Mouse (Mus musculus): Measurements from ENCODE around the gene Samd4b. TPM values are rescaled to one million over a fixed set of nuclear protein-coding genes. Genes with fewer than 3 reads are reported as not detected.

Gene Samd4b
- 10 to 100 TPM; 25.4 to 29.9 TPM for polyA plus RNA-seq (2017; shearing (Covaris generic))

DNA sequence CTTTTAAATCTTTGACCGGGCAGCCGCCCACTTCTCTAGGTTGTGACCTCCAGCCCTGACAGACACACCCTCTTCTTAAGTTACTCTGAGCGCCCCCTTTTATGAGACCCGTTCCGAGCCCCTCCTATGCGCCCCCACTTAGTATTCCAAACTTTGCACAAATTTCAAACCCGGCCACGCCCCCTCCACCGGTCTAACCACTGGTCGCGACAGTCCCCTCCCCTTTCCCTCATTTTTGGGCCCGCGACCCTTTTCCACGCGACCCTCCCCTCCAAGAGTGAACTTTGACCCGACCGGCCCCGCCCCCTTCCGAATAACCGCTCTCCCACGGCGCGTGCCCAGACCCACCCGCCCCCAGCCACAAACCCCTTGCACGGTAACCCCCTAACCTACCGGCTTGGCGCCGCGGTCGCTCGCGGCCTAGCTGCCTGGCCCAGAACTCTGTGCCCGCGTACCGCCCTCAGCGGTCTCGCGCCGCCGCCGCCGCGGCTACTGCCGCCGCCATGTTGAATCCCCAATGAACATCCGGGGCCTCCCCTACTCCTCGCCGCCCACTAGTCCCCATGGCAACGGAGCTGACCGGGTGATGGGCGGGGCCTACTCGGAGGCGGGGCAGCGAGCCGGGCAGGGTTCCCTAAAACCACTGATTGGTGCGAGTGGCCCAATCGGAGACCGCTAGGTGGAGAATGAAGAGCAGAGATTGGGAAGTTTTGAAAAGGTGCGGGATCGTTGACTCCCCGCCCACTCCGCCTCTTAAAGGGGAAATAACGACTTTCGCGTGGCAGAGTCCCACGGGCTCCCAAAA lies at the start of gene Samd4b, which contains the start of gene Pak4:
TSS of gene Samd4b (minus strand) at position 503 of the 805 bp plus-strand sequence.
TSS of gene Pak4 (minus strand) at position 544 of the 805 bp plus-strand sequence.

DNA sequence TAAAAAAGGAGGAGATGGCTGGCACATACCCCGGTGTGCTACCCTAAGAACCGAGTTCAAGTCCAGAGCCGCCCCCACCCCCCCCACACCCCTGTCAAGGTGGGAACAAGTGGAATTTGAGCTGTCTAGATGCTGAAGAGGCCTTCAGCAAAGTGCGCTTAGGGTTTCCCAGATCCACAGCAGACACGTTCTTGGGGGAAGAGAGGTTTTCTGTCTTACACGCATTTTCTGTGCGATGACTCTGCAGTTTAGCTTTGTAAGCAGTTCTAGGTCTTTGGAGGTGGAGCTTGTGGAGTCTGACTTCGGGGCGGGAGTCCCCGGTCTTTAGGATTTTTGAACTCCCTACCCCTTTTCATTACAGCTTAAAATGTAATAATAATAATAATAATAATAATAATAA lies 33.1 kb upstream of the Samd4b start, which contains the start of gene Acp7:
TSS of gene Acp7 (minus strand) at position 260 of the 400 bp plus-strand sequence.

DNA sequence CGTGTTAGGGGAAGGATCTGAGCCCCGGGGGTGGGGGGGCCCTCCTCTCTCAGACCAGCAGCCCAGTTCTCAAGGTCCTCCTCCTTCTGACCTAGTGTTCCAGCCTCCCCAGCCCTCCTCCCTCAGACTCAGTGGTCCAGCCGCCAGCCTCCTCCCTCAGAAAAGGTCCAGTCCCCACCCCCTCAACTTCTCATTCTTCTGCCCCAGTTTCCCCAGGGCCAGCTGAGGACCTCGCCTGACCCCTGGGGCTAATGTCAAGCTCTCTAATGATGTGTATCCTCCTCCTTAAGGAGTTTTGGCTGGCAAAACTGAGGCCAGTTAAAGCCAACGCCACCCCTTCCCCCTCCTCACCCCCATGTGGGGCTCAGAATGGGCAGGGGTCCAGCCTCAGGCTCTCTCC lies 50.8 kb downstream of the Samd4b start, which contains the start of gene Nccrp1:
TSS of gene Nccrp1 (minus strand) at position 101 of the 400 bp plus-strand sequence.

DNA sequence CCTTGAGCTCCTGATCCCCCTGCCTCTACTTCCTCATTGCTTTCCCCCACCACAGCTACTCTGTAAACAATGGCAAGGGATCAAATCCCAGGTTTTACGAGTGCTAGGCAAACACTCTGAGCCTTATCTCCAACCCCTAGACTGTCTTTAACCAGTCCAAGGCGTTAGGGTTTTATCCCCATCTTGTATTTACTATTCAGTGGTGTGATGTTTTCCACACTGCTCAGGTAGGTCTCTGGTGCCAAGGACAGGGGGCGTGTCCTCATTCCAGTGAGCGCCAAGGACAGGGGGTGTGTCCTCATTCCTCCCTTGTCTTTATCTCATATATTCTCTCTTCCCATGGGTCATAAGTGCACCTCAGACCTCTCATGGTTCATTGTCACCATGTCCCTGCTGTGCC lies 57.4 kb downstream of the Samd4b start, which contains the start of gene Sycn:
TSS of gene Sycn (plus strand) at position 360 of the 400 bp plus-strand sequence.

GRCm38 (mm10) chr7:28522536-28522935 lies 75.4 kb downstream of the Samd4b start, which contains the start of gene Ifnl3:
Gene Ifnl3 (plus strand): TSS chr7:28522836.

GRCm38 (mm10) chr7:28510405-28510974 lies 87.5 kb downstream of the Samd4b start, which contains the start of gene Ifnl2:
Gene Ifnl2 (minus strand): TSS chr7:28510455.

DNA sequence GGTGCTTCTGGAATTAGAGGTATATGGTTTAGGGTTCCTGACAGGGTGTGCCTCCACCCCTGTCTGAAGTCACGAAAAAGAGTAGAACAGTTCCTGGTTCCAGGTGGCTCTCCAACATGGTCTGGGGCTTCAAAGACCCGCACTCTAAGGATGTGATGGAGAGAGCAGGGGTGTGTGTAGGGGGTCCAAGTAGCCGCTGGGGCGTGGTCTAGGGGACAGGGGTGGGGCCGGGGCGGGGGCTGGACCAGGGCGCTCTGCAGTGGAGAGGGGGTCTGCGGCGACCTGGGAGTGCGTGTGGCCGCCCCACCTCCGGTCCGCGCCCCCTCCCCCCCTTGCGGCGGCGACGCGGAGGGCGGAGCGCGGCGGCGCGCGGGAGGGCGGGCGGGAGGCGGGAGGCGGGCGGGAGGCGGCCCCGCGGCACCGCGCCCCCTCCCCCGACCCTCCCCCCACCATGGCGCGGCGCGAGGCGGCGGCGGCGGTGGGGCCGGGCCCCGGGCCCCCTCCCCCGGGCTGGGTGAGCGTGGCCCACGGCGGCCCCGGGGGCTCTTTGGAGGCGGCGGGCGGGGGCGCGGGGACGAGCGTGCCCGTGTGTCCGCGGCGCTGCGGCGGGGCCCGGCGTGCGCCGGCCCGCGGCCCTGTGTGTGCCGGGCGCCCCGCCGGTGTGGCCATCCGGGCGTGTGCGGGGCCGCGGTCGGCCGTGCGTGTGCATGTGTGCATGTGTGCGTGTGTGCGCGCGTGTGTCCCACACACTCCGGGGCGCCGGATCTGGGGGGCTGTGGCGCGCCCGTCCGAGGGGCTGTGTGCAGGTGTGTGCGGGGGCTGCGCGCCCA lies 146.2 kb downstream of the Samd4b start, which contains the start of gene Lrfn1:
TSS of gene Lrfn1 (plus strand) at position 450 of the 830 bp plus-strand sequence.

GRCm38 (mm10) chr7:28436932-28437570 lies 160.9 kb downstream of the Samd4b start, which contains the start of gene Gmfg:
Gene Gmfg (plus strand): TSS chr7:28437447.

GRCm38 (mm10) chr7:28392429-28393271 lies 205.3 kb downstream of the Samd4b start, which contains the start of the genes Med29 and Paf1:
Gene Med29 (minus strand): TSS chr7:28392708.
Gene Paf1 (plus strand): TSS chr7:28392951.

GRCm38 (mm10) chr7:28380237-28381016 lies 217.5 kb downstream of the Samd4b start, which contains the start of gene Zfp36:
Gene Zfp36 (minus strand): TSS chr7:28380253.

GRCm38 (mm10) chr7:28372251-28373108 lies 225.5 kb downstream of the Samd4b start, which contains the start of gene Plekhg2:
Gene Plekhg2 (minus strand): TSS chr7:28372599.

DNA sequence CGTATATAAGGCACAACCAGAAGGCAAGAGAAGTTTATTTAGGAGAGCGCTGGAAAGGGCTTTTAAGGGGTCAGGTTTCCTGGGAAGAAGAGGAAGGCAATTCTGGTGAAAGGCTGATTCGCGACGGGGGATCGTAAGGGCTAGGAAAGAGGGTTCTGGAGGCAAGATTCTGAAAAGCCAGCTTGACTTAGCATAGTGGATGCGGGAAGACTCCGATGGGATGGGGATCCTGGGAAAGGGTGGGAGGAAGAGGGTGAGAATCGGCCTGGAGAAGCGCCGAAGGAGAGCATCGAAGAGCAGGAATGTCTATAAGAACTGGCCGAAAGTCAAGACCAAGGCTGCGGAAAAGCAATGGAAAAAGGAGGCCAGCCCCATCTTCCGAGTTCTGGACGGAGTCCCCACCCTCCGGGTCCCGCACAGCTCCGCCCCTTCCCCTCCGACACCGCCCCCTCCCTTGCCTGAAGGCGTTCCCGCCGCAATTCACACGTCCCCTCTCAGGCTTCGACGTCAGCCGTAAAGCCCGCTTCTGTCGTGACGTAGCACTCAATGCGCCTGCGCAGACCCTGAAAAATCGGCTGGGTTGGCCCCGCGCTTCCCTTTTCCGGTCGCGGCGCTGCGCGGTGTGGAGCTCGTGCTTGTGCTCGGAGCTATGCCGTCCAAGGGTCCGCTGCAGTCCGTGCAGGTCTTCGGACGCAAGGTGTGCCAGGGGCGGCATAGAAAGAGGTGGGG lies 247.6 kb downstream of the Samd4b start, which contains the start of gene Rps16:
TSS of gene Rps16 (plus strand) at position 498 of the 729 bp plus-strand sequence.

Other genes with a start within 250 kb of the Samd4b start
- 1,000 to 10,000 TPM in 1 of 2 experiments, 100 to 1,000 TPM in 1; 690 to 1,103 TPM for gene Rps16, start 247.5 kb downstream of the Samd4b start, polyA plus RNA-seq (2017; shearing (Covaris generic))
- 10 to 100 TPM; 68.1 to 75.7 TPM for gene Plekhg2, start 225.5 kb downstream of the Samd4b start, polyA plus RNA-seq (2017; shearing (Covaris generic))
- 100 to 1,000 TPM; 146 to 202 TPM for gene Zfp36, start 217.9 kb downstream of the Samd4b start, polyA plus RNA-seq (2017; shearing (Covaris generic))
- gene Med29, start 205.4 kb downstream of the Samd4b start, polyA plus RNA-seq (2017; shearing (Covaris generic)): 10 to 100 TPM; 23.7 to 29.5 TPM
- 100 to 1,000 TPM in 1 of 2 experiments, 10 to 100 TPM in 1; 88.9 to 102 TPM for gene Paf1, start 205.2 kb downstream of the Samd4b start, polyA plus RNA-seq (2017; shearing (Covaris generic))
- gene Gmfg, start 160.7 kb downstream of the Samd4b start, polyA plus RNA-seq (2017; shearing (Covaris generic)): 100 to 1,000 TPM; 631 to 791 TPM
- gene Lrfn1, start 146.2 kb downstream of the Samd4b start, polyA plus RNA-seq (2017; shearing (Covaris generic)): under 1 TPM; 0.79 to 0.81 TPM
- gene Ifnl2, start 87.7 kb downstream of the Samd4b start, polyA plus RNA-seq (2017; shearing (Covaris generic)): not detected
- not detected for gene Ifnl3, start 75.3 kb downstream of the Samd4b start, polyA plus RNA-seq (2017; shearing (Covaris generic))
- gene Sycn, start 57.3 kb downstream of the Samd4b start, polyA plus RNA-seq (2017; shearing (Covaris generic)): not detected
- gene Nccrp1, start 50.9 kb downstream of the Samd4b start, polyA plus RNA-seq (2017; shearing (Covaris generic)): under 1 TPM; 0.22 to 0.38 TPM
- gene Pak4, start within 50 bp of the Samd4b start, polyA plus RNA-seq (2017; shearing (Covaris generic)): 1 to 10 TPM; 6.8 to 7.7 TPM
- gene Acp7, start 33.2 kb upstream of the Samd4b start, polyA plus RNA-seq (2017; shearing (Covaris generic)): not detected
- 1 to 10 TPM; 4.2 to 6.6 TPM for gene Fbxo27, start 94.7 kb upstream of the Samd4b start, polyA plus RNA-seq (2017; shearing (Covaris generic))
- gene Fbxo17, start 118.7 kb upstream of the Samd4b start, polyA plus RNA-seq (2017; shearing (Covaris generic)): 10 to 100 TPM in 1 of 2 experiments, 1 to 10 TPM in 1; 9.6 to 16.2 TPM
- gene Mrps12, start 143.7 kb upstream of the Samd4b start, polyA plus RNA-seq (2017; shearing (Covaris generic)): 10 to 100 TPM; 94.8 to 97.2 TPM
- 10 to 100 TPM; 19.8 to 23.6 TPM for gene Sars2, start 143.8 kb upstream of the Samd4b start, polyA plus RNA-seq (2017; shearing (Covaris generic))
- not detected for gene Ccer2, start 158.0 kb upstream of the Samd4b start, polyA plus RNA-seq (2017; shearing (Covaris generic))
- gene Sirt2, start 168.6 kb upstream of the Samd4b start, polyA plus RNA-seq (2017; shearing (Covaris generic)): 100 to 1,000 TPM in 1 of 2 experiments, 10 to 100 TPM in 1; 74.7 to 117 TPM
- gene Nfkbib, start 169.4 kb upstream of the Samd4b start, polyA plus RNA-seq (2017; shearing (Covaris generic)): 100 to 1,000 TPM; 102 to 109 TPM
- 100 to 1,000 TPM; 220 to 310 TPM for gene Rinl, start 190.8 kb upstream of the Samd4b start, polyA plus RNA-seq (2017; shearing (Covaris generic))
- 100 to 1,000 TPM; 305 to 311 TPM for gene Hnrnpl, start 210.4 kb upstream of the Samd4b start, polyA plus RNA-seq (2017; shearing (Covaris generic))
- 100 to 1,000 TPM; 187 to 201 TPM for gene Ech1, start 227.1 kb upstream of the Samd4b start, polyA plus RNA-seq (2017; shearing (Covaris generic))
- gene Lgals4, start 235.7 kb upstream of the Samd4b start, polyA plus RNA-seq (2017; shearing (Covaris generic)): 10 to 100 TPM; 16.8 to 29.9 TPM